30 mouse cellular contexts compared by ENCODE assay signal in genomic region chr4:143277319-143277718, GRCm38 (mm10). TPM values are rescaled to one million over a fixed set of nuclear protein-coding genes. Genes with fewer than 3 reads are reported as not detected.
A peak's percentile ranks its signal among the peaks of the same experiment; 100 is the strongest.
DNase-seq lines count a peak whose midpoint lies in the region; ATAC-seq and TF ChIP-seq lines count a peak whose summit lies in the region.
"Had no signal": no experiment of that assay in that cellular context is flagged by ENCODE, and none has a peak within 500 bp of the region (broad histone marks: within the 10 kb centered on the region; RNA-seq: fewer than 3 reads in every experiment).

No protein-coding gene starts in this region.

- peaks cover 61% of the 10 kb centered on the region for H3K36me3 ChIP-seq in forebrain, embryonic 10.5 days (replicated peaks)
- peaks cover 12% of the 10 kb centered on the region for H3K36me3 ChIP-seq in forebrain, embryonic 14.5 days (ENCODE audit: control insufficient read depth, insufficient read depth, low read length)
- H3K36me3 ChIP-seq in midbrain, embryonic 10.5 days: peaks cover 61% of the 10 kb centered on the region
- H3K36me3 ChIP-seq in midbrain, embryonic 13.5 days: peaks cover 21% of the 10 kb centered on the region
- peaks cover 12% of the 10 kb centered on the region for H3K36me3 ChIP-seq in myocyte (ENCODE audit: control insufficient read depth, insufficient read depth)
- no peaks in the 10 kb centered on the region for H3K36me3 ChIP-seq in thymus, adult 2 months (ENCODE audit: control insufficient read depth, insufficient read depth, low read length)
- H3K36me3 ChIP-seq: liver, embryonic 13.5 days; stomach, embryonic 15.5 days had no signal

- no peak for DNase-seq in forebrain, embryonic 10.5 days (ENCODE audit: extremely low spot score, low spot score)
- DNase-seq in forebrain, embryonic 14.5 days (ENCODE audit: low spot score): no peak
- DNase-seq in midbrain, embryonic 10.5 days (ENCODE audit: low spot score): no peak
- peak; percentile 4 for DNase-seq in induced T-regulatory cell, adult 2 months (ENCODE audit: low read depth)
- no peak for DNase-seq in kidney, adult 18-20 months
- no peak for DNase-seq in thymus, adult 2 months
- DNase-seq: adrenal gland, postnatal 25 days; cerebellum, adult 2 months; cerebellum, postnatal 14 days; gastrocnemius, postnatal 36 days; heart, adult 2 months; heart, postnatal 4 days; kidney, adult 8-10 months; kidney, postnatal 4 days; left cerebral cortex, postnatal 4 days; liver, embryonic 13.5 days; lung, adult 2 months; lung, postnatal 10 days; midbrain, embryonic 14.5 days; right cerebral cortex, postnatal 14 days; thymus, postnatal 25 days had no signal

- no peak overlapping the region for H3K4me2 ChIP-seq in forebrain, embryonic 14.5 days (ENCODE audit: low read length)
- no peak overlapping the region for H3K4me2 ChIP-seq in midbrain, embryonic 13.5 days (replicated peaks)
- H3K4me2 ChIP-seq in myocyte (ENCODE audit: low read depth): peak overlapping the region; percentile 86
- H3K4me2 ChIP-seq: embryonic facial prominence, embryonic 15.5 days; heart, embryonic 12.5 days; liver, embryonic 13.5 days; stomach, embryonic 15.5 days had no signal

- peak overlapping the region; percentile 87; the same call in 1 of the 2 replicates for H3K27ac ChIP-seq in forebrain, embryonic 10.5 days
- no peak overlapping the region for H3K27ac ChIP-seq in forebrain, embryonic 14.5 days (ENCODE audit: low read depth, low read length)
- H3K27ac ChIP-seq in midbrain, embryonic 10.5 days (replicated peaks): 0 out of 2 replicates have a peak overlapping the region, but pooled peaks have one; percentile 87
- no peak overlapping the region for H3K27ac ChIP-seq in midbrain, embryonic 13.5 days
- no peak overlapping the region for H3K27ac ChIP-seq in thymus, adult 2 months (ENCODE audit: control insufficient read depth, insufficient read depth, low read length)
- H3K27ac ChIP-seq: heart, adult 2 months; kidney, postnatal 0 days; liver, embryonic 13.5 days; neural tube, embryonic 12.5 days had no signal

- no peaks in the 10 kb centered on the region for H3K27me3 ChIP-seq in forebrain, embryonic 10.5 days (ENCODE audit: poor library complexity, severe bottlenecking)
- H3K27me3 ChIP-seq in forebrain, embryonic 14.5 days (replicated peaks; ENCODE audit: control insufficient read depth, insufficient read depth, low read length): no peaks in the 10 kb centered on the region
- no peaks in the 10 kb centered on the region for H3K27me3 ChIP-seq in midbrain, embryonic 10.5 days (ENCODE audit: low read depth, poor library complexity, severe bottlenecking)
- H3K27me3 ChIP-seq in midbrain, embryonic 13.5 days: no peaks in the 10 kb centered on the region
- H3K27me3 ChIP-seq in myocyte (ENCODE audit: control insufficient read depth, insufficient read depth, insufficient read length): no peaks in the 10 kb centered on the region
- no peaks in the 10 kb centered on the region for H3K27me3 ChIP-seq in thymus, adult 2 months (ENCODE audit: control insufficient read depth, insufficient read depth, low read length)
- H3K27me3 ChIP-seq: embryonic facial prominence, embryonic 15.5 days; forebrain, embryonic 13.5 days; heart, embryonic 12.5 days; liver, embryonic 13.5 days; neural tube, embryonic 12.5 days; stomach, embryonic 15.5 days had no signal

- peaks cover 16% of the 10 kb centered on the region for H3K79me2 ChIP-seq in myocyte (ENCODE audit: control insufficient read depth, insufficient read depth)

- no peak overlapping the region for H3ac ChIP-seq in myocyte (ENCODE audit: control insufficient read depth, insufficient read length)

- TF ChIP-seq POLR2A in myocyte (IDR thresholded peaks at IDR 0.05; ENCODE audit: insufficient read length, low read depth): no peak
- TF ChIP-seq POLR2A in thymus, adult 2 months (IDR thresholded peaks at IDR 0.05; ENCODE audit: control insufficient read depth, extremely low read depth, insufficient read depth, low read length, poor library complexity): no peak

- no peak overlapping the region for H3K9ac ChIP-seq in forebrain, embryonic 14.5 days (ENCODE audit: low read length)
- H3K9ac ChIP-seq in midbrain, embryonic 13.5 days (replicated peaks): no peak overlapping the region
- H3K9ac ChIP-seq: embryonic facial prominence, embryonic 15.5 days; forebrain, embryonic 13.5 days; heart, embryonic 12.5 days; liver, embryonic 13.5 days; neural tube, embryonic 12.5 days; stomach, embryonic 15.5 days had no signal

- H3K4me1 ChIP-seq in forebrain, embryonic 10.5 days: peaks cover 27% of the 10 kb centered on the region
- peaks cover 17% of the 10 kb centered on the region for H3K4me1 ChIP-seq in forebrain, embryonic 14.5 days (ENCODE audit: control insufficient read depth, insufficient read depth, low read length)
- H3K4me1 ChIP-seq in midbrain, embryonic 10.5 days: peaks cover 27% of the 10 kb centered on the region
- H3K4me1 ChIP-seq in midbrain, embryonic 13.5 days (replicated peaks): peaks cover 27% of the 10 kb centered on the region
- H3K4me1 ChIP-seq in thymus, adult 2 months (replicated peaks; ENCODE audit: control insufficient read depth, insufficient read depth, low read length): no peaks in the 10 kb centered on the region
- H3K4me1 ChIP-seq: liver, embryonic 13.5 days had no signal

- TF ChIP-seq CTCF in thymus, adult 2 months (IDR thresholded peaks at IDR 0.05; ENCODE audit: borderline replicate concordance, control insufficient read depth, extremely low read depth, insufficient read depth, low read length, poor library complexity): no peak

- peaks cover 5% of the 10 kb centered on the region; the same call in 1 of the 2 replicates for H3K9me3 ChIP-seq in forebrain, embryonic 10.5 days
- no peaks in the 10 kb centered on the region for H3K9me3 ChIP-seq in forebrain, embryonic 14.5 days (replicated peaks; ENCODE audit: control insufficient read depth, low read length)
- H3K9me3 ChIP-seq in midbrain, embryonic 10.5 days (replicated peaks): no peaks in the 10 kb centered on the region
- H3K9me3 ChIP-seq in midbrain, embryonic 13.5 days: no peaks in the 10 kb centered on the region
- H3K9me3 ChIP-seq: embryonic facial prominence, embryonic 15.5 days; forebrain, embryonic 13.5 days; heart, embryonic 12.5 days; liver, embryonic 13.5 days; neural tube, embryonic 12.5 days; stomach, embryonic 15.5 days had no signal

- no peak overlapping the region for H3K4me3 ChIP-seq in forebrain, embryonic 10.5 days
- H3K4me3 ChIP-seq in forebrain, embryonic 14.5 days (ENCODE audit: low read depth, low read length): no peak overlapping the region
- no peak overlapping the region for H3K4me3 ChIP-seq in midbrain, embryonic 10.5 days
- H3K4me3 ChIP-seq in midbrain, embryonic 13.5 days (replicated peaks): no peak overlapping the region
- no peak overlapping the region for H3K4me3 ChIP-seq in myocyte
- H3K4me3 ChIP-seq in thymus, adult 2 months (ENCODE audit: control insufficient read depth, insufficient read depth, low read length): no peak overlapping the region
- H3K4me3 ChIP-seq: embryonic facial prominence, embryonic 10.5 days; embryonic facial prominence, embryonic 15.5 days; forebrain, embryonic 13.5 days; heart, adult 2 months; heart, embryonic 12.5 days; liver, embryonic 13.5 days; neural tube, embryonic 12.5 days; stomach, embryonic 15.5 days had no signal

- no peak for ATAC-seq in forebrain, embryonic 14.5 days
- no peak for ATAC-seq in midbrain, embryonic 13.5 days

- WGBS in forebrain, embryonic 10.5 days: 96% methylated on average over 6 of the region's 6 CpGs
- 97% methylated on average over 6 of the region's 6 CpGs for WGBS in forebrain, embryonic 14.5 days
- WGBS in midbrain, embryonic 10.5 days: 93% methylated on average over 6 of the region's 6 CpGs
- 93% methylated on average over 6 of the region's 6 CpGs for WGBS in midbrain, embryonic 13.5 days
- WGBS in thymus, adult 2 months: 22% methylated on average over 6 of the region's 6 CpGs

TF ChIP-seq in myocyte, 11 proteins besides CTCF, POLR2A, EP300 and RAD21:
- TF ChIP-seq TCF3 (IDR thresholded peaks at IDR 0.05; ENCODE audit: insufficient read length, low read depth) (no peak), USF1 (IDR thresholded peaks at IDR 0.05; ENCODE audit: low read depth) (no peak), SRF (IDR thresholded peaks at IDR 0.05; ENCODE audit: control insufficient read depth, insufficient read length, low read depth) (no peak), MYOG (IDR thresholded peaks at IDR 0.05; ENCODE audit: control insufficient read depth in 1 of 3, insufficient read depth in 1 of 3, insufficient read length in 2 of 3, low read depth in 2 of 3) (no peak), MAX (IDR thresholded peaks at IDR 0.05; ENCODE audit: low read depth) (no peak), MYOD1 (IDR thresholded peaks at IDR 0.05; ENCODE audit: control insufficient read depth in 1 of 3, insufficient read length in 2 of 3, low read depth in 2 of 3) (no peak), REST (IDR thresholded peaks at IDR 0.05; ENCODE audit: insufficient read depth, insufficient read length) (no peak), POLR2AphosphoS2 (IDR thresholded peaks at IDR 0.05; ENCODE audit: insufficient read length, low read depth) (no peak), E2F4 (IDR thresholded peaks at IDR 0.05; ENCODE audit: insufficient read depth) (no peak), CEBPB (IDR thresholded peaks at IDR 0.05; ENCODE audit: insufficient read depth, poor library complexity, severe bottlenecking) (no peak), TCF12 (IDR thresholded peaks at IDR 0.05; ENCODE audit: insufficient read depth, poor library complexity, severe bottlenecking) (no peak)

RNA-seq across cellular contexts. Expression of gene Pdpn, which starts 22.0 kb away (rescaled TPM):
- polyA plus RNA-seq in forebrain, embryonic 10.5 days (2016; fragmentation: Nextera tagmentation; extraction: Ambion mirVana): 63.6 and 64.9 TPM in 2 replicates
- 65.5 and 70.1 TPM in 2 replicates for polyA plus RNA-seq in forebrain, embryonic 14.5 days (2014; fragmentation: Nextera tagmentation; extraction: Ambion mirVana)
- polyA plus RNA-seq in midbrain, embryonic 10.5 days (2016; fragmentation: Nextera tagmentation; extraction: Ambion mirVana): 79.5 and 108 TPM in 2 replicates
- 70.8 and 72.5 TPM in 2 replicates for polyA plus RNA-seq in midbrain, embryonic 13.5 days (2015; fragmentation: Nextera tagmentation; extraction: Ambion mirVana)
- 102 TPM for polyA plus RNA-seq in myocyte (2012; fragmentation: generic; extraction: Trizol)
- 2.1 and 2.2 TPM in 2 replicates for polyA plus RNA-seq in thymus, adult 2 months (2012; rRNA removed)

Comparison
In these comparisons a context has a peak if more than half of its experiments do, and no peak if none do; other contexts are left out.
1. H3K27ac ChIP-seq: peak in forebrain, embryonic 10.5 days (single experiment) and midbrain, embryonic 10.5 days (single experiment); none in forebrain, embryonic 14.5 days (single experiment), midbrain, embryonic 13.5 days (single experiment) and thymus, adult 2 months (single experiment).
2. RNA of gene Pdpn, which starts 22.0 kb away (polyA plus RNA-seq): 102 TPM in myocyte (single experiment), 79.5 to 108 TPM in midbrain, embryonic 10.5 days, 70.8 to 72.5 TPM in midbrain, embryonic 13.5 days, 65.5 to 70.1 TPM in forebrain, embryonic 14.5 days and 63.6 to 64.9 TPM in forebrain, embryonic 10.5 days; 2.1 to 2.2 TPM in thymus, adult 2 months; every median in the first group is over 10 times any median in the second.